ENCODE assay signal across 14 mouse cellular contexts in the genomic region with DNA sequence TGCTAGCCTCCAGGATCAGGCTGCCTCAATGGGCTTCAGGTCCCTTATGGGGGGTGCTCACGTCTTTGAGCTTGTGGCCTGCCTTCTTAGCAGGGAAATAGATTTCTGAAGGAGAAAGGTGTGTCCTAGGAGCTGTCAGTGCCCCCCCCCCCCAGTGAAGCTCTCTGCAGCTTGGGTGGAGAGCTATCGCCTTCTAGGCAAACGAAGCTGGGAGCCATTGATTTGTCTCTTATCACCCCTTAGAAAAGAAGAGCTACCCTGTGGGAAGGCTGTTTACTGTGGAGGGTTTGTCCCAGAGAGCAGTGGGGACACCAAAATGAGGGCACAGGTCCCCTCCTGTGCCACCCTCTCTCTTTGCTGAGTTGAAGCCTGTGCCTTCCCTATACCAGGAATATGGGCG. TPM values are rescaled to one million over a fixed set of nuclear protein-coding genes. Genes with fewer than 3 reads are reported as not detected.
DNase-seq lines count a peak whose midpoint lies in the region; ATAC-seq and TF ChIP-seq lines count a peak whose summit lies in the region.
"Had no signal": no experiment of that assay in that cellular context is flagged by ENCODE, and none has a peak within 500 bp of the region (broad histone marks: within the 10 kb centered on the region; RNA-seq: fewer than 3 reads in every experiment).

No protein-coding gene starts in this region.

- DNase-seq in heart, postnatal 10 days: no peak
- no peak for DNase-seq in urinary bladder, adult 2 months (ENCODE audit: low spot score)
- DNase-seq: gastrocnemius, postnatal 10 days; kidney, adult 8-10 months; left cerebral cortex, postnatal 4 days; thymus, adult 2 months had no signal

- no peak for TF ChIP-seq POLR2A in cortical plate, adult 2 months (IDR thresholded peaks at IDR 0.05; ENCODE audit: extremely low read depth, insufficient read depth, low read length)

- H3K4me1 ChIP-seq in heart, embryonic 12.5 days (replicated peaks): peaks cover 84% of the 10 kb centered on the region
- H3K4me1 ChIP-seq in cortical plate, adult 2 months (ENCODE audit: control insufficient read depth, insufficient read depth, low read length): peaks cover 12% of the 10 kb centered on the region
- H3K4me1 ChIP-seq in liver, embryonic 12.5 days: peaks cover 81% of the 10 kb centered on the region
- peaks cover 81% of the 10 kb centered on the region for H3K4me1 ChIP-seq in midbrain, embryonic 13.5 days (replicated peaks)

- H3K27me3 ChIP-seq in heart, embryonic 12.5 days (replicated peaks): no peaks in the 10 kb centered on the region
- peaks cover 19% of the 10 kb centered on the region for H3K27me3 ChIP-seq in liver, embryonic 12.5 days (replicated peaks)
- H3K27me3 ChIP-seq in midbrain, embryonic 13.5 days: no peaks in the 10 kb centered on the region
- H3K27me3 ChIP-seq: forebrain, embryonic 15.5 days; neural tube, embryonic 15.5 days had no signal

- H3K4me2 ChIP-seq in heart, embryonic 12.5 days: 0 out of 2 replicates have a peak overlapping the region, but pooled peaks have one; percentile 10
- peak overlapping the region; percentile 58 for H3K4me2 ChIP-seq in liver, embryonic 12.5 days
- H3K4me2 ChIP-seq in midbrain, embryonic 13.5 days (replicated peaks): 0 out of 2 replicates have a peak overlapping the region, but pooled peaks have one; percentile 25
- H3K4me2 ChIP-seq: forebrain, embryonic 15.5 days; hindbrain, embryonic 12.5 days; neural tube, embryonic 15.5 days had no signal

- H3K4me3 ChIP-seq in heart, embryonic 12.5 days: no peak overlapping the region
- H3K4me3 ChIP-seq in cortical plate, adult 2 months (ENCODE audit: insufficient read depth, low read length): no peak overlapping the region
- H3K4me3 ChIP-seq in liver, embryonic 12.5 days: no peak overlapping the region
- H3K4me3 ChIP-seq in midbrain, embryonic 13.5 days (replicated peaks): no peak overlapping the region
- H3K4me3 ChIP-seq: forebrain, embryonic 15.5 days; hindbrain, embryonic 12.5 days; neural tube, embryonic 15.5 days had no signal

- 62% methylated on average over 4 of the region's 4 CpGs for WGBS in heart, embryonic 12.5 days
- WGBS in liver, embryonic 12.5 days (ENCODE audit: insufficient replicate concordance): 31% methylated on average over 4 of the region's 4 CpGs
- WGBS in midbrain, embryonic 13.5 days: 45% methylated on average over 4 of the region's 4 CpGs

- no peak overlapping the region for H3K27ac ChIP-seq in heart, embryonic 12.5 days (ENCODE audit: poor library complexity, severe bottlenecking)
- H3K27ac ChIP-seq in cortical plate, adult 2 months (ENCODE audit: insufficient read depth, low read length): peak overlapping the region; percentile 44; the same call in 1 of the 2 replicates
- peak overlapping the region; percentile 82 for H3K27ac ChIP-seq in liver, embryonic 12.5 days
- peak overlapping the region; percentile 86 for H3K27ac ChIP-seq in midbrain, embryonic 13.5 days
- H3K27ac ChIP-seq: forebrain, embryonic 15.5 days; hindbrain, embryonic 12.5 days; neural tube, embryonic 15.5 days had no signal

- H3K36me3 ChIP-seq in heart, embryonic 12.5 days: no peaks in the 10 kb centered on the region
- H3K36me3 ChIP-seq in liver, embryonic 12.5 days: no peaks in the 10 kb centered on the region
- no peaks in the 10 kb centered on the region for H3K36me3 ChIP-seq in midbrain, embryonic 13.5 days
- H3K36me3 ChIP-seq: forebrain, embryonic 15.5 days; hindbrain, embryonic 12.5 days; neural tube, embryonic 15.5 days had no signal

- H3K9ac ChIP-seq in heart, embryonic 12.5 days: 0 out of 2 replicates have a peak overlapping the region, but pooled peaks have one; percentile 26
- H3K9ac ChIP-seq in liver, embryonic 12.5 days: peak overlapping the region; percentile 51
- no peak overlapping the region; the same call in 1 of the 2 replicates for H3K9ac ChIP-seq in midbrain, embryonic 13.5 days (replicated peaks)
- H3K9ac ChIP-seq: forebrain, embryonic 15.5 days; hindbrain, embryonic 12.5 days; neural tube, embryonic 15.5 days had no signal

- H3K9me3 ChIP-seq in heart, embryonic 12.5 days (replicated peaks): no peaks in the 10 kb centered on the region
- H3K9me3 ChIP-seq in liver, embryonic 12.5 days (replicated peaks): no peaks in the 10 kb centered on the region
- H3K9me3 ChIP-seq in midbrain, embryonic 13.5 days: no peaks in the 10 kb centered on the region
- H3K9me3 ChIP-seq: forebrain, embryonic 15.5 days; hindbrain, embryonic 12.5 days; neural tube, embryonic 15.5 days had no signal

- no peak for TF ChIP-seq CTCF in cortical plate, adult 2 months (IDR thresholded peaks at IDR 0.05; ENCODE audit: extremely low read depth, insufficient read depth, low read length)

- intact Hi-C loops in heart, postnatal 10 days (cut with DNase I): no loop called here

- ATAC-seq in heart, embryonic 12.5 days (ENCODE audit: insufficient number of reproducible peaks, low FRiP score): no peak
- ATAC-seq in liver, embryonic 12.5 days: peak; percentile 86
- no peak for ATAC-seq in midbrain, embryonic 13.5 days
- ATAC-seq in inflammation-experienced regulatory T-cells, adult 6 months: no peak
- ATAC-seq: forebrain, embryonic 15.5 days had no signal

RNA-seq across cellular contexts. Expression of gene Rtn4rl1, which starts 16.5 kb away (rescaled TPM):
- 16.3 and 16.8 TPM in 2 replicates for polyA plus RNA-seq in heart, embryonic 12.5 days (2016; fragmentation: Nextera tagmentation; extraction: Ambion mirVana)
- 10 to 100 TPM; 13.9 to 21.4 TPM for total RNA-seq in heart, postnatal 10 days (2021)
- polyA plus RNA-seq in cortical plate, adult 2 months (2012; rRNA removed): 37.9 and 40.1 TPM in 2 replicates
- 1.2 and 1.3 TPM in 2 replicates for polyA plus RNA-seq in liver, embryonic 12.5 days (2016; fragmentation: Nextera tagmentation; extraction: Ambion mirVana)
- 12.4 and 12.7 TPM in 2 replicates for polyA plus RNA-seq in midbrain, embryonic 13.5 days (2015; fragmentation: Nextera tagmentation; extraction: Ambion mirVana)
- polyA plus RNA-seq in urinary bladder, adult 2 months (2012; rRNA removed): 23.3 and 34.8 TPM in 2 replicates
- polyA plus RNA-seq in inflammation-experienced regulatory T-cells, adult 6 months (2017; shearing (Covaris generic)): 1 to 10 TPM; 1.3 to 2.5 (median 2.2) TPM

RNA-seq across cellular contexts. Expression of gene Dph1, which starts 19.1 kb away (rescaled TPM):
- polyA plus RNA-seq in heart, embryonic 12.5 days (2016; fragmentation: Nextera tagmentation; extraction: Ambion mirVana): 23.3 and 23.5 TPM in 2 replicates
- 10 to 100 TPM; 13.9 to 15.6 TPM for total RNA-seq in heart, postnatal 10 days (2021)
- 29.1 and 30.9 TPM in 2 replicates for polyA plus RNA-seq in cortical plate, adult 2 months (2012; rRNA removed)
- 19.7 and 20.5 TPM in 2 replicates for polyA plus RNA-seq in liver, embryonic 12.5 days (2016; fragmentation: Nextera tagmentation; extraction: Ambion mirVana)
- polyA plus RNA-seq in midbrain, embryonic 13.5 days (2015; fragmentation: Nextera tagmentation; extraction: Ambion mirVana): 14.9 and 15.4 TPM in 2 replicates
- 20.1 and 26.6 TPM in 2 replicates for polyA plus RNA-seq in urinary bladder, adult 2 months (2012; rRNA removed)
- 10 to 100 TPM in 2 of 3 experiments, 1 to 10 TPM in 1; 4.0 to 15.3 (median 11.7) TPM for polyA plus RNA-seq in inflammation-experienced regulatory T-cells, adult 6 months (2017; shearing (Covaris generic))

RNA-seq across cellular contexts. Expression of gene Ovca2, which starts 31.5 kb away (rescaled TPM):
- polyA plus RNA-seq in heart, embryonic 12.5 days (2016; fragmentation: Nextera tagmentation; extraction: Ambion mirVana): 19.4 and 20.5 TPM in 2 replicates
- total RNA-seq in heart, postnatal 10 days (2021): 1 to 10 TPM; 7.8 to 9.5 TPM
- polyA plus RNA-seq in cortical plate, adult 2 months (2012; rRNA removed): 19.5 and 21.4 TPM in 2 replicates
- polyA plus RNA-seq in liver, embryonic 12.5 days (2016; fragmentation: Nextera tagmentation; extraction: Ambion mirVana): 17.6 and 17.9 TPM in 2 replicates
- 19.8 and 22.4 TPM in 2 replicates for polyA plus RNA-seq in midbrain, embryonic 13.5 days (2015; fragmentation: Nextera tagmentation; extraction: Ambion mirVana)
- 16.0 and 19.9 TPM in 2 replicates for polyA plus RNA-seq in urinary bladder, adult 2 months (2012; rRNA removed)
- polyA plus RNA-seq in inflammation-experienced regulatory T-cells, adult 6 months (2017; shearing (Covaris generic)): 10 to 100 TPM; 27.9 to 36.4 (median 32.7) TPM

RNA-seq across cellular contexts. Expression of gene Hic1, which starts 40.8 kb away (rescaled TPM):
- polyA plus RNA-seq in heart, embryonic 12.5 days (2016; fragmentation: Nextera tagmentation; extraction: Ambion mirVana): 13.3 and 13.8 TPM in 2 replicates
- total RNA-seq in heart, postnatal 10 days (2021): 10 to 100 TPM; 36.3 to 48.5 TPM
- polyA plus RNA-seq in cortical plate, adult 2 months (2012; rRNA removed): 3.0 and 3.8 TPM in 2 replicates
- 4.6 and 5.8 TPM in 2 replicates for polyA plus RNA-seq in liver, embryonic 12.5 days (2016; fragmentation: Nextera tagmentation; extraction: Ambion mirVana)
- polyA plus RNA-seq in midbrain, embryonic 13.5 days (2015; fragmentation: Nextera tagmentation; extraction: Ambion mirVana): 1.2 and 2.4 TPM in 2 replicates
- 16.9 and 20.7 TPM in 2 replicates for polyA plus RNA-seq in urinary bladder, adult 2 months (2012; rRNA removed)
- polyA plus RNA-seq in inflammation-experienced regulatory T-cells, adult 6 months (2017; shearing (Covaris generic)): under 1 TPM; 0.21 to 0.50 (median 0.38) TPM
